ENCODE assay signal across 18 mouse cellular contexts in genomic region chr13:97453469-97453868, GRCm38 (mm10).
DNase-seq lines count a peak whose midpoint lies in the region; ATAC-seq and TF ChIP-seq lines count a peak whose summit lies in the region.
"Had no signal": no experiment of that assay in that cellular context is flagged by ENCODE, and none has a peak within 500 bp of the region (broad histone marks: within the 10 kb centered on the region; RNA-seq: fewer than 3 reads in every experiment).

No protein-coding gene starts in this region.

- H3K27ac ChIP-seq in heart, embryonic 13.5 days (replicated peaks): peak overlapping the region; percentile 6; the same call in 1 of the 2 replicates
- H3K27ac ChIP-seq in bone marrow, adult 2 months (ENCODE audit: control insufficient read depth, insufficient read depth, low read depth, low read length, poor library complexity): peak overlapping the region; percentile 12; the same call in 1 of the 2 replicates
- peak overlapping the region; percentile 94 for H3K27ac ChIP-seq in liver, embryonic 14.5 days
- H3K27ac ChIP-seq: embryonic facial prominence, embryonic 15.5 days; heart, embryonic 15.5 days; hindbrain, embryonic 12.5 days; lung, embryonic 15.5 days; midbrain, embryonic 15.5 days had no signal

- TF ChIP-seq CTCF in G1E (IDR thresholded peaks at IDR 0.05; ENCODE audit: low read depth, low read length): no peak
- TF ChIP-seq CTCF in bone marrow, adult 2 months (IDR thresholded peaks at IDR 0.05; ENCODE audit: control insufficient read depth, insufficient read depth, low read length): no peak
- no peak; the same call in 1 of the 2 replicates for TF ChIP-seq CTCF in liver, embryonic 14.5 days (IDR thresholded peaks at IDR 0.05; ENCODE audit: low read depth)

- peak overlapping the region; percentile 1; the same call in 1 of the 2 replicates for H3K4me2 ChIP-seq in heart, embryonic 13.5 days
- H3K4me2 ChIP-seq in liver, embryonic 14.5 days (ENCODE audit: low read depth): peak overlapping the region; percentile 72
- H3K4me2 ChIP-seq: embryonic facial prominence, embryonic 15.5 days; heart, embryonic 15.5 days; hindbrain, embryonic 12.5 days; lung, embryonic 15.5 days; midbrain, embryonic 15.5 days had no signal

- peaks cover 52% of the 10 kb centered on the region for H3K4me1 ChIP-seq in heart, embryonic 13.5 days
- peaks cover 48% of the 10 kb centered on the region for H3K4me1 ChIP-seq in G1E (ENCODE audit: insufficient read depth, low read depth, low read length)
- peaks cover 2% of the 10 kb centered on the region for H3K4me1 ChIP-seq in bone marrow, adult 2 months (ENCODE audit: control insufficient read depth, insufficient read depth, low read length)
- peaks cover 43 to 48% of the 10 kb centered on the region in 2 experiments for H3K4me1 ChIP-seq in liver, embryonic 14.5 days (replicated peaks; ENCODE audit: control insufficient read depth in 2 of 2, insufficient read depth in 2 of 2, low read length in 1 of 2)

- no peaks in the 10 kb centered on the region for H3K9me3 ChIP-seq in heart, embryonic 13.5 days
- no peaks in the 10 kb centered on the region for H3K9me3 ChIP-seq in G1E (replicated peaks)
- H3K9me3 ChIP-seq in liver, embryonic 14.5 days (ENCODE audit: control insufficient read depth, low read length): no peaks in the 10 kb centered on the region
- H3K9me3 ChIP-seq: embryonic facial prominence, embryonic 15.5 days; heart, embryonic 15.5 days; hindbrain, embryonic 12.5 days; lung, embryonic 15.5 days; midbrain, embryonic 15.5 days had no signal

- ATAC-seq in heart, embryonic 13.5 days (ENCODE audit: extremely low read depth, insufficient number of reproducible peaks, low FRiP score, low TSS enrichment): no peak
- no peak for ATAC-seq in G1E (ENCODE audit: extremely low read depth, insufficient number of reproducible peaks, low FRiP score, poor library complexity, severe bottlenecking)
- peak; percentile 62 for ATAC-seq in liver, embryonic 14.5 days (ENCODE audit: insufficient read depth)
- ATAC-seq: inflammation-experienced regulatory T-cells, adult 6 months; midbrain, embryonic 15.5 days had no signal

- no peak for TF ChIP-seq POLR2A in bone marrow, adult 2 months (IDR thresholded peaks at IDR 0.05; ENCODE audit: borderline replicate concordance, control insufficient read depth, low read depth, low read length)

- no peak overlapping the region for H3K4me3 ChIP-seq in heart, embryonic 13.5 days
- H3K4me3 ChIP-seq in G1E (ENCODE audit: low read depth, low read length): peak overlapping the region; percentile 39; the same call in 1 of the 2 replicates
- no peak overlapping the region for H3K4me3 ChIP-seq in bone marrow, adult 2 months (replicated peaks; ENCODE audit: control insufficient read depth, low read depth, low read length)
- peak overlapping the region; percentile 27 to 51; a peak in 3 of 4 replicates for H3K4me3 ChIP-seq in liver, embryonic 14.5 days (ENCODE audit: insufficient read depth in 1 of 2, low read depth in 2 of 2, low read length in 2 of 2)
- H3K4me3 ChIP-seq: embryonic facial prominence, embryonic 15.5 days; heart, embryonic 15.5 days; hindbrain, embryonic 12.5 days; lung, embryonic 15.5 days; midbrain, embryonic 15.5 days had no signal

- WGBS in heart, embryonic 13.5 days: 42% methylated on average over 6 of the region's 6 CpGs
- WGBS in bone marrow, adult 2 months: 73% methylated on average over 6 of the region's 6 CpGs
- 26% methylated on average over 6 of the region's 6 CpGs for WGBS in liver, embryonic 14.5 days (ENCODE audit: insufficient replicate concordance)

- no peaks in the 10 kb centered on the region for H3K36me3 ChIP-seq in heart, embryonic 13.5 days
- no peaks in the 10 kb centered on the region for H3K36me3 ChIP-seq in G1E (replicated peaks)
- H3K36me3 ChIP-seq in liver, embryonic 14.5 days (replicated peaks; ENCODE audit: control insufficient read depth, insufficient read depth, low read depth): no peaks in the 10 kb centered on the region
- H3K36me3 ChIP-seq: embryonic facial prominence, embryonic 15.5 days; heart, embryonic 15.5 days; hindbrain, embryonic 12.5 days; lung, embryonic 15.5 days; midbrain, embryonic 15.5 days had no signal

- no peaks in the 10 kb centered on the region for H3K27me3 ChIP-seq in heart, embryonic 13.5 days (replicated peaks)
- H3K27me3 ChIP-seq in G1E (ENCODE audit: insufficient read depth, low read length): peaks cover 4% of the 10 kb centered on the region
- no peaks in the 10 kb centered on the region for H3K27me3 ChIP-seq in liver, embryonic 14.5 days (ENCODE audit: control insufficient read depth, insufficient read depth, low read length)
- H3K27me3 ChIP-seq: embryonic facial prominence, embryonic 15.5 days; heart, embryonic 15.5 days; hindbrain, embryonic 12.5 days; lung, embryonic 15.5 days; midbrain, embryonic 15.5 days had no signal

- no peak for DNase-seq in heart, postnatal 4 days
- DNase-seq in G1E (ENCODE audit: low spot score): no peak
- DNase-seq in liver, embryonic 14.5 days (ENCODE audit: low read depth in 3 of 3, low spot score in 3 of 3): no peak
- no peak for DNase-seq in lung, postnatal 36 days
- DNase-seq in right cerebral cortex, adult 2 months (ENCODE audit: low spot score in 2 of 2): no peak
- DNase-seq: cerebellum, adult 9-10 months; gastrocnemius, postnatal 10 days; left cerebral cortex, postnatal 4 days; retina, postnatal 1 day; thymus, adult 2 months had no signal

- H3K9ac ChIP-seq in heart, embryonic 13.5 days: peak overlapping the region; percentile 37; the same call in 1 of the 2 replicates
- H3K9ac ChIP-seq in liver, embryonic 14.5 days (replicated peaks): peak overlapping the region; percentile 41
- H3K9ac ChIP-seq: embryonic facial prominence, embryonic 15.5 days; heart, embryonic 15.5 days; hindbrain, embryonic 12.5 days; lung, embryonic 15.5 days; midbrain, embryonic 15.5 days had no signal

- TF ChIP-seq EP300 in liver, embryonic 14.5 days (IDR thresholded peaks at IDR 0.05; ENCODE audit: low read depth): no peak

Comparison
In these comparisons a context has a peak if more than half of its experiments do, and no peak if none do; other contexts are left out.
1. H3K27ac ChIP-seq: peak in every context shown above with its lines; median percentile 94 in liver, embryonic 14.5 days; 12 in bone marrow, adult 2 months; 6 in heart, embryonic 13.5 days.
2. H3K4me3 ChIP-seq: peak in G1E (single experiment) and liver, embryonic 14.5 days (2 of 2); none in heart, embryonic 13.5 days (single experiment) and bone marrow, adult 2 months (single experiment).